Mouse (Mus musculus): Measurements from ENCODE around the gene Qtrt1. TPM values are rescaled to one million over a fixed set of nuclear protein-coding genes. Genes with fewer than 3 reads are reported as not detected.

The Qtrt1 gene
- polyA plus RNA-seq, 1 experiment from 2014 or later = 23.8 TPM

DNA sequence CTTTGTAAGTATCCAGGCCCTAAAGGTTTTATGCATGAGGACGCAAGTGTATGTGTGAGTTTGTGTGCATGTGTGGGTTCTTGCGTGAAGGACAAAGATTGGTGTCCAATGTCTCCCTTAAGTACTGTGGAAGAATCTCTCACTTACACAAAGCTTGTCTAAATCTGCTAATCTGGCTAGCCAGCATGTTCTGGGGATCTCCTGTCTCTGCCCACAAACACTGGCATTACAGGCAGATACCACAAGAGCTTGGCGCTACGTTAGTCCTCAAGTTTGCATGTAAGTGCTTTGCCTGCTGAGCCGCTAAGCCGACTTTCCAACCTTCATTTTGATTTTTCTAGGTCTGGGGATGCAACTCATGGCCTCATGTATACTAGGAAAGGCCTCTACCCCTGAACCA is 25.9 kb downstream of the Qtrt1 start:
- no peak overlapping the region for H3K4me2 ChIP-seq
- H3K27me3 ChIP-seq = no peaks in the 10 kb centered on the region
- peaks cover 57% of the 10 kb centered on the region for H3K4me1 ChIP-seq (replicated peaks)
- H3K4me3 ChIP-seq = no peak overlapping the region
- 77% methylated on average over 6 of the region's 6 CpGs for WGBS
- peak overlapping the region; percentile 44 for H3K27ac ChIP-seq
- no peaks in the 10 kb centered on the region for H3K9me3 ChIP-seq (replicated peaks)
- no peak overlapping the region for H3K9ac ChIP-seq
- no peaks in the 10 kb centered on the region for H3K36me3 ChIP-seq
- ATAC-seq (replicated peaks; ENCODE audit: insufficient number of reproducible peaks, insufficient read depth, low FRiP score, low read depth) = no peak

GRCm38 (mm10) chr9:21438219-21438618 is 26.6 kb downstream of the Qtrt1 start:
- Histone ChIP-seq H3K4me3 (no peak overlapping the region), H3K27me3 (no peaks in the 10 kb centered on the region), H3K9me3 (replicated peaks) (no peaks in the 10 kb centered on the region), H3K4me2 (no peak overlapping the region), H3K9ac (no peak overlapping the region), H3K27ac (no peak overlapping the region), H3K4me1 (replicated peaks) (peaks cover 54% of the 10 kb centered on the region), H3K36me3 (no peaks in the 10 kb centered on the region)
- 49% methylated on average over 3 of the region's 3 CpGs for WGBS
- ATAC-seq (replicated peaks; ENCODE audit: insufficient number of reproducible peaks, insufficient read depth, low FRiP score, low read depth) = no peak

GRCm38 (mm10) chr9:21439456-21439855 is 27.8 kb downstream of the Qtrt1 start:
- H3K27me3 ChIP-seq = no peaks in the 10 kb centered on the region
- peaks cover 45% of the 10 kb centered on the region for H3K4me1 ChIP-seq (replicated peaks)
- no peak overlapping the region for H3K27ac ChIP-seq
- H3K4me3 ChIP-seq = no peak overlapping the region
- ATAC-seq (replicated peaks; ENCODE audit: insufficient number of reproducible peaks, insufficient read depth, low FRiP score, low read depth) = no peak
- 58% methylated on average over 3 of the region's 3 CpGs for whole genome bisulfite sequencing
- H3K36me3 ChIP-seq = no peaks in the 10 kb centered on the region
- no peak overlapping the region for H3K9ac ChIP-seq
- no peaks in the 10 kb centered on the region for H3K9me3 ChIP-seq (replicated peaks)
- H3K4me2 ChIP-seq = no peak overlapping the region

- Histone ChIP-seq H3K27ac (no peak overlapping the region), H3K9me3 (replicated peaks) (no peaks in the 10 kb centered on the region), H3K9ac (no peak overlapping the region), H3K4me2 (no peak overlapping the region), H3K4me1 (replicated peaks) (peaks cover 45% of the 10 kb centered on the region), H3K4me3 (no peak overlapping the region), H3K27me3 (no peaks in the 10 kb centered on the region), H3K36me3 (no peaks in the 10 kb centered on the region)
- 91% methylated on average over 2 of the region's 2 CpGs for WGBS
- ATAC-seq (replicated peaks; ENCODE audit: insufficient number of reproducible peaks, insufficient read depth, low FRiP score, low read depth) = no peak
These were observed 28.3 kb downstream of the Qtrt1 start for GRCm38 (mm10) chr9:21439914-21440313.

GRCm38 (mm10) chr9:21440387-21440786 is 28.8 kb downstream of the Qtrt1 start:
- Histone ChIP-seq H3K27ac (no peak overlapping the region), H3K4me3 (no peak overlapping the region), H3K4me2 (no peak overlapping the region), H3K4me1 (replicated peaks) (peaks cover 42% of the 10 kb centered on the region), H3K36me3 (no peaks in the 10 kb centered on the region; the same call in 1 of the 2 replicates), H3K9me3 (replicated peaks) (no peaks in the 10 kb centered on the region), H3K27me3 (no peaks in the 10 kb centered on the region), H3K9ac (no peak overlapping the region)
- ATAC-seq (replicated peaks; ENCODE audit: insufficient number of reproducible peaks, insufficient read depth, low FRiP score, low read depth) = no peak

GRCm38 (mm10) chr9:21443853-21444252 is 32.2 kb downstream of the Qtrt1 start:
- H3K9me3 ChIP-seq (replicated peaks) = no peaks in the 10 kb centered on the region
- H3K36me3 ChIP-seq = no peaks in the 10 kb centered on the region; the same call in 1 of the 2 replicates
- H3K27me3 ChIP-seq = no peaks in the 10 kb centered on the region
- H3K9ac ChIP-seq = no peak overlapping the region
- H3K4me1 ChIP-seq (replicated peaks) = peaks cover 13% of the 10 kb centered on the region
- WGBS = 93% methylated on average over 8 of the region's 8 CpGs
- H3K27ac ChIP-seq = no peak overlapping the region
- H3K4me3 ChIP-seq = no peak overlapping the region
- no peak for ATAC-seq (replicated peaks; ENCODE audit: insufficient number of reproducible peaks, insufficient read depth, low FRiP score, low read depth)
- H3K4me2 ChIP-seq = no peak overlapping the region

- Histone ChIP-seq H3K9ac (no peak overlapping the region), H3K27me3 (no peaks in the 10 kb centered on the region), H3K36me3 (no peaks in the 10 kb centered on the region; the same call in 1 of the 2 replicates), H3K27ac (no peak overlapping the region), H3K4me2 (no peak overlapping the region), H3K4me3 (no peak overlapping the region), H3K4me1 (replicated peaks) (peaks cover 7% of the 10 kb centered on the region; the same call in 1 of the 2 replicates), H3K9me3 (replicated peaks) (no peaks in the 10 kb centered on the region)
- WGBS = 75% methylated on average over 4 of the region's 4 CpGs
- ATAC-seq (replicated peaks; ENCODE audit: insufficient number of reproducible peaks, insufficient read depth, low FRiP score, low read depth) = no peak
These were observed 32.9 kb downstream of the Qtrt1 start for GRCm38 (mm10) chr9:21444574-21444973.

DNA sequence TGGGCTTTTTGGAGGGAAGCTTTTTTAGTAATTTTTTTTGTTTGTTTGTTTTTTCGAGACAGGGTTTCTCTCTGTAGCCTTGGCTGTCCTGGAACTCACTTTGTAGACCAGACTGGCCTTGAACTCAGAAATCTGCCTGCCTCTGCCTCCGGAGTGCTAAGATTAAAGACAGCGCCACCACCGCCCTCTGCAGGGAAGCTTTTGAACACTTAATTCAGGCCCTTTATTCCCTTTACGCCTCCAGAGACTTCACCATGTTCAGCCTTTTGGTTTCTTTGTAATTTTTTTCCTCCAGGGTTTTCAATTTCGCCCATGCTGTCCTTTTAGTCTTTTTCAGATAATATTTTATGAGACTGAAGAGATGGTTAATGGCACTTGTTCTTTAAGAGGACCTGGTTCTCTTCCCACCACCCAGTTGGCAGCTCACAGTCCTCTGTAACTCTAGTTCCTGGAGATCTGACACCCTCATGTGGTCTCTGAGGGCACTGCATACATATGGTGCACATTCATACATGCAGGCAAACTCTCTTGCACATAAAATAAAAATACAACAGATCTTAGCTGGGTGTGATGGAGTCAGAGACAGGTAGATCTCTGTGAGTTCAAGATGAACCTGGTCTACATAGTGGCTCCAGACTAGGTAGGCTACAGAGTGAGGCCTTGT is 33.6 kb downstream of the Qtrt1 start:
- no peak overlapping the region for H3K4me3 ChIP-seq
- no peak for ATAC-seq (replicated peaks; ENCODE audit: insufficient number of reproducible peaks, insufficient read depth, low FRiP score, low read depth)
- peaks cover 5% of the 10 kb centered on the region; the same call in 1 of the 2 replicates for H3K4me1 ChIP-seq (replicated peaks)
- H3K27me3 ChIP-seq = no peaks in the 10 kb centered on the region
- no peaks in the 10 kb centered on the region for H3K9me3 ChIP-seq (replicated peaks)
- no peak overlapping the region for H3K27ac ChIP-seq
- H3K9ac ChIP-seq = no peak overlapping the region
- no peaks in the 10 kb centered on the region; the same call in 1 of the 2 replicates for H3K36me3 ChIP-seq
- no peak overlapping the region for H3K4me2 ChIP-seq
- WGBS = 93% methylated on average over 6 of the region's 6 CpGs

DNA sequence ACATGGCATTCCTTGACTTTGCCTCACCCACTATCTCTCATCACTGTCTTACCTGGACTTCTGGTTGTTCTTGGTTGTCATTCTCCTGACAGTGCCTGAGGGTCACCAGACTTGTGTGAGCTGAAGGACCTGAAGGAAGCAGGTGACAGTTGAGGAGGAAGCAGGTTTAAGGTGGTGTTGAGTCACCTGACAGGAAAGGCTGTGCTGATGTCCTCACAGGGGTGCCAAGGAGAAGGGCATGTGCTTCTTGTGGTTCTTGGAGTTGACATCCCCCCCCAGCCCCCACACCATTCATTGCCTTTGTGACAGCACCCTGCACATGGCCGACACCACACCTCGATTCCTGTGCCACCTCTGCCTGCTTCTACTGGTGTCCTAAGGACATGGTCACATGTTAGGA is 36.1 kb downstream of the Qtrt1 start:
- H3K9me3 ChIP-seq (replicated peaks) = no peaks in the 10 kb centered on the region
- H3K9ac ChIP-seq = no peak overlapping the region
- no peaks in the 10 kb centered on the region for H3K27me3 ChIP-seq
- no peak overlapping the region for H3K4me2 ChIP-seq
- WGBS = 79% methylated on average over 2 of the region's 2 CpGs
- H3K36me3 ChIP-seq = no peaks in the 10 kb centered on the region; the same call in 1 of the 2 replicates
- H3K27ac ChIP-seq = no peak overlapping the region
- ATAC-seq (replicated peaks; ENCODE audit: insufficient number of reproducible peaks, insufficient read depth, low FRiP score, low read depth) = no peak
- peaks cover 27% of the 10 kb centered on the region for H3K4me1 ChIP-seq (replicated peaks)
- H3K4me3 ChIP-seq = no peak overlapping the region

DNA sequence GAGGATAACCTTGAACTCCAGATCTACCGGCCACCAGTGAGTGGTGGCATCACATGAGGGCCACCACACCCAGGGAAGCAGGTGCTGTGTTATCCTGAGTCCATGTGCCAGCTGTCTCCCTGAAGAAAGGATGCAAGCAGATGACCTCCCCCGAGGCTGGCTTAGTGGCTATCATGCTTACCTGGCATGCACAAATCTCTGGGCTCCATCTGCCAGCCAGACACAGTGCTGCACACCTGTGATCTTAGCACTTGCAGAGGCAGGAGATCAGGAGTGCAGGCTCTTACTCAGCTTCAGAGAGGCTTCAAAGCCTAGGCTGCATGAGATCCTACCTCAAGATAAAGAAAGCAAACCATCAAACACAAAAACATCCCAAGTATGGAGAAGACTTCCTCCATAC is 38.1 kb downstream of the Qtrt1 start:
- H3K9me3 ChIP-seq (replicated peaks) = no peaks in the 10 kb centered on the region
- no peak overlapping the region for H3K4me2 ChIP-seq
- H3K27me3 ChIP-seq = no peaks in the 10 kb centered on the region
- WGBS = 63% methylated on average over 2 of the region's 2 CpGs
- no peak overlapping the region for H3K27ac ChIP-seq
- H3K4me1 ChIP-seq (replicated peaks) = peaks cover 33% of the 10 kb centered on the region
- H3K36me3 ChIP-seq = no peaks in the 10 kb centered on the region; the same call in 1 of the 2 replicates
- no peak overlapping the region for H3K9ac ChIP-seq
- ATAC-seq (replicated peaks; ENCODE audit: insufficient number of reproducible peaks, insufficient read depth, low FRiP score, low read depth) = no peak
- H3K4me3 ChIP-seq = no peak overlapping the region

- H3K36me3 ChIP-seq = no peaks in the 10 kb centered on the region; the same call in 1 of the 2 replicates
- no peak overlapping the region for H3K4me3 ChIP-seq
- H3K27ac ChIP-seq = peak overlapping the region; percentile 13; the same call in 1 of the 2 replicates
- no peak overlapping the region for H3K4me2 ChIP-seq
- H3K9ac ChIP-seq = no peak overlapping the region
- peaks cover 33% of the 10 kb centered on the region for H3K4me1 ChIP-seq (replicated peaks)
- H3K9me3 ChIP-seq (replicated peaks) = no peaks in the 10 kb centered on the region
- 57% methylated on average over 3 of the region's 3 CpGs for WGBS
- H3K27me3 ChIP-seq = no peaks in the 10 kb centered on the region
- no peak for ATAC-seq (replicated peaks; ENCODE audit: insufficient number of reproducible peaks, insufficient read depth, low FRiP score, low read depth)
These were observed 38.6 kb downstream of the Qtrt1 start for GRCm38 (mm10) chr9:21450270-21450669.

GRCm38 (mm10) chr9:21451391-21451790 is 39.8 kb downstream of the Qtrt1 start:
- no peak overlapping the region for H3K4me3 ChIP-seq
- no peak overlapping the region for H3K9ac ChIP-seq

More at GRCm38 (mm10) chr9:21451391-21451790, 39.8 kb downstream of the Qtrt1 start:
- 77% methylated on average over 8 of the region's 8 CpGs for WGBS
- H3K27ac ChIP-seq = peak overlapping the region; percentile 31
- no peaks in the 10 kb centered on the region for H3K27me3 ChIP-seq
- ATAC-seq (replicated peaks; ENCODE audit: insufficient number of reproducible peaks, insufficient read depth, low FRiP score, low read depth) = no peak
- no peaks in the 10 kb centered on the region for H3K36me3 ChIP-seq
- H3K4me1 ChIP-seq (replicated peaks) = peaks cover 33% of the 10 kb centered on the region
- H3K9me3 ChIP-seq (replicated peaks) = no peaks in the 10 kb centered on the region
- no peak overlapping the region for H3K4me2 ChIP-seq
